Mouse (Mus musculus) MEL (cell line): Measurements from ENCODE around the gene Myo1e. TPM values are rescaled to one million over a fixed set of nuclear protein-coding genes. Genes with fewer than 3 reads are reported as not detected.

ENCODE experiments used
- DNase-seq: peaks from one replicate; pipeline ENCODE4 v3.0.0; 2011; ENCODE audit warnings: low read depth, low spot score
- H3K27ac ChIP-seq: 2 replicates; pipeline ENCODE4 v1.5.1; 2012; ENCODE audit warnings: low read depth, mild to moderate bottlenecking, control low read depth, low read length, moderate library complexity; ENCODE audit not compliant: control insufficient read depth
- H3K27me3 ChIP-seq, 2 experiments: fragments of 150-350 bp in 1 of 2; sonication (generic) in 1 of 2; 2 replicates each; pipeline ENCODE4 v1.6.1; 2012; ENCODE audit warnings: low read length in 2 of 2, mild to moderate bottlenecking in 2 of 2, improper control_type of control experiment in 1 of 2, moderate library complexity in 1 of 2; ENCODE audit not compliant: insufficient read depth in 2 of 2, control insufficient read depth in 1 of 2
- H3K36me3 ChIP-seq, 2 experiments: 2 replicates each; pipeline ENCODE4 v1.6.1; 2012 to 2014; ENCODE audit warnings: low read length in 2 of 2, improper control_type of control experiment in 1 of 2, inconsistent platforms in 1 of 2, mild to moderate bottlenecking in 1 of 2; ENCODE audit not compliant: insufficient read depth in 2 of 2, control insufficient read depth in 1 of 2
- H3K4me1 ChIP-seq, 2 experiments: fragments of 150-350 bp in 1 of 2; sonication (generic) in 1 of 2; 2 replicates each; pipeline ENCODE4 v1.6.1; 2012; ENCODE audit warnings: low read length in 2 of 2, improper control_type of control experiment in 1 of 2, mild to moderate bottlenecking in 1 of 2; ENCODE audit not compliant: insufficient read depth in 2 of 2, control insufficient read depth in 1 of 2
- H3K4me3 ChIP-seq, 2 experiments: fragments of 150-350 bp in 1 of 2; sonication (generic) in 1 of 2; 2 replicates each; pipeline ENCODE4 v1.5.1; 2012; ENCODE audit warnings: low read depth in 2 of 2, low read length in 2 of 2, mild to moderate bottlenecking in 2 of 2, moderate library complexity in 2 of 2, control low read depth in 1 of 2, improper control_type of control experiment in 1 of 2; ENCODE audit not compliant: control insufficient read depth in 1 of 2, insufficient read depth in 1 of 2
- H3K79me2 ChIP-seq: 2 replicates; pipeline ENCODE4 v1.6.1; 2012; ENCODE audit warnings: mild to moderate bottlenecking, low read length, moderate library complexity; ENCODE audit not compliant: control insufficient read depth, poor library complexity, insufficient read depth
- H3K9ac ChIP-seq: 2 replicates; pipeline ENCODE4 v1.6.1; 2012; ENCODE audit warnings: low read depth, mild to moderate bottlenecking, control low read depth, low read length, moderate library complexity; ENCODE audit not compliant: control insufficient read depth, poor library complexity, severe bottlenecking
- H3K9me3 ChIP-seq: fragments of 150-350 bp; sonication (generic); replicated peaks from 2 replicates; pipeline ENCODE4 v1.6.1; 2012; ENCODE audit warnings: mild to moderate bottlenecking, low read length, improper control_type of control experiment, moderate library complexity; ENCODE audit not compliant: insufficient read depth
- BHLHE40 ChIP-seq: IDR thresholded peaks from 2 replicates; pipeline ENCODE4 v1.6.1; 2012; ENCODE audit warnings: low read depth, mild to moderate bottlenecking, inconsistent platforms, low read length, improper control_type of control experiment, borderline replicate concordance
- CHD1 ChIP-seq: IDR thresholded peaks from 2 replicates; pipeline ENCODE4 v1.6.1; 2012; ENCODE audit warnings: low read depth, mild to moderate bottlenecking, inconsistent platforms, low read length, improper control_type of control experiment
- CTCF ChIP-seq, 3 experiments: IDR thresholded peaks in 2 of 3; conservative IDR thresholded peaks in 1 of 3; 2 replicates each; pipeline ENCODE4 v1.5.1; 2011 to 2012; ENCODE audit warnings: low read length in 3 of 3, low read depth in 2 of 3, mild to moderate bottlenecking in 2 of 3, improper control_type of control experiment in 1 of 3, inconsistent platforms in 1 of 3, mixed read lengths in 1 of 3, moderate library complexity in 1 of 3; ENCODE audit not compliant: control insufficient read depth in 1 of 3, insufficient read depth in 1 of 3, poor library complexity in 1 of 3, severe bottlenecking in 1 of 3
- E2F4 ChIP-seq: IDR thresholded peaks from 2 replicates; pipeline ENCODE4 v1.6.1; 2011; ENCODE audit warnings: low read depth, low read length, improper control_type of control experiment, borderline replicate concordance
- ELF1 ChIP-seq: IDR thresholded peaks from 2 replicates; pipeline ENCODE4 v1.6.1; 2014; ENCODE audit warnings: low read depth, mild to moderate bottlenecking, inconsistent platforms, low read length, improper control_type of control experiment, moderate library complexity
- HCFC1 ChIP-seq: IDR thresholded peaks from 2 replicates; pipeline ENCODE4 v1.6.1; 2012; ENCODE audit warnings: low read depth, mild to moderate bottlenecking, inconsistent platforms, low read length, improper control_type of control experiment, moderate library complexity
- JUND ChIP-seq: IDR thresholded peaks from 2 replicates; pipeline ENCODE4 v1.6.1; 2011; ENCODE audit warnings: low read depth, mild to moderate bottlenecking, improper control_type of control experiment, low read length
- KAT2A ChIP-seq: conservative IDR thresholded peaks from 2 replicates; pipeline ENCODE4 v1.6.1; 2012; ENCODE audit warnings: low read depth, low read length, improper control_type of control experiment, inconsistent platforms
- MYC ChIP-seq: IDR thresholded peaks from 2 replicates; pipeline ENCODE4 v1.6.1; 2011; ENCODE audit warnings: low read depth, mild to moderate bottlenecking, low read length, improper control_type of control experiment, moderate library complexity
- NRF1 ChIP-seq: IDR thresholded peaks from 2 replicates; pipeline ENCODE4 v1.6.1; 2014; ENCODE audit warnings: low read depth, mild to moderate bottlenecking, inconsistent platforms, low read length, improper control_type of control experiment, moderate library complexity; ENCODE audit not compliant: poor library complexity, insufficient read depth, severe bottlenecking
- RAD21 ChIP-seq: IDR thresholded peaks from 2 replicates; pipeline ENCODE4 v1.6.1; 2011; ENCODE audit warnings: mild to moderate bottlenecking, low read depth, low read length, improper control_type of control experiment
- SIN3A ChIP-seq: IDR thresholded peaks from 2 replicates; pipeline ENCODE4 v1.6.1; 2012; ENCODE audit warnings: low read length, improper control_type of control experiment, inconsistent platforms
- SMC3 ChIP-seq: IDR thresholded peaks from 2 replicates; pipeline ENCODE4 v1.6.1; 2011; ENCODE audit warnings: low read depth, low read length, improper control_type of control experiment
- TAL1 ChIP-seq: IDR thresholded peaks from 2 replicates; pipeline ENCODE4 v1.6.1; 2012; ENCODE audit warnings: mild to moderate bottlenecking, inconsistent platforms, low read length, moderate library complexity, mixed read lengths
- TBP ChIP-seq: IDR thresholded peaks from 2 replicates; pipeline ENCODE4 v1.8.0; 2011; ENCODE audit warnings: low read depth, low read length, improper control_type of control experiment
- TCF12 ChIP-seq: IDR thresholded peaks from 2 replicates; pipeline ENCODE4 v1.6.1; 2014; ENCODE audit warnings: low read depth, mild to moderate bottlenecking, inconsistent platforms, low read length, improper control_type of control experiment, moderate library complexity
- ZC3H11A ChIP-seq: IDR thresholded peaks from 2 replicates; pipeline ENCODE4 v1.6.1; 2012; ENCODE audit warnings: low read depth, mild to moderate bottlenecking, inconsistent platforms, low read length, improper control_type of control experiment
- ZKSCAN1 ChIP-seq: IDR thresholded peaks from 2 replicates; pipeline ENCODE4 v1.6.1; 2012; ENCODE audit warnings: low read depth, mild to moderate bottlenecking, inconsistent platforms, low read length, improper control_type of control experiment, moderate library complexity
- ZNF384 ChIP-seq: IDR thresholded peaks from 2 replicates; pipeline ENCODE4 v1.6.1; 2012; ENCODE audit warnings: low read depth, mild to moderate bottlenecking, inconsistent platforms, low read length, improper control_type of control experiment
- polyA plus RNA-seq, 2 experiments: library from polyadenylated mRNA; stranded (reverse) in 1 of 2; unstranded in 1 of 2; fragments of >175 nt in 1 of 2; fragments of >200 nt in 1 of 2; gene quantifications; 2 replicates each; pipeline versions ENCODE4 v1.2.1 to v1.2.4; 2012; ENCODE audit warnings: low replicate concordance in 2 of 2, low read depth in 1 of 2; ENCODE audit not compliant: insufficient read length in 2 of 2, insufficient read depth in 1 of 2, missing spikeins in 1 of 2
- total RNA-seq: library from RNA; depleted of rRNA; stranded (reverse); fragments of 300-350 nt; gene quantifications from 2 replicates; pipeline ENCODE4 v1.2.3, GENCODE M21; 2012

The Myo1e gene
- total and polyA plus RNA-seq, 3 experiments: 4.9 to 7.8 TPM; not detected in 1

GRCm38 (mm10) chr9:70296916-70297315 lies 89.8 kb downstream of the Myo1e start:
- no peak for DNase-seq
- H3K79me2 ChIP-seq: no peaks in the 10 kb centered on the region
- no peak overlapping the region for H3K4me3 ChIP-seq
- no peaks in the 10 kb centered on the region for H3K4me1 ChIP-seq
- no peaks in the 10 kb centered on the region for H3K36me3 ChIP-seq
- no peak overlapping the region for H3K9ac ChIP-seq
- H3K9me3 ChIP-seq: no peaks in the 10 kb centered on the region
- TF ChIP-seq JUND (no peak), ZC3H11A (no peak), TAL1 (no peak), MYC (no peak), BHLHE40 (no peak), SMC3 (no peak), RAD21 (no peak), TCF12 (no peak), ZKSCAN1 (no peak), HCFC1 (no peak), ZNF384 (no peak)
- TF ChIP-seq, all 39 proteins: peak for 0
- Histone ChIP-seq H3K27ac (no peak overlapping the region), H3K27me3 (no peaks in the 10 kb centered on the region; a peak in 2 of 4 replicates)

GRCm38 (mm10) chr9:70298221-70298620 lies 91.1 kb downstream of the Myo1e start:
- Histone ChIP-seq H3K9me3 (no peaks in the 10 kb centered on the region), H3K27me3 (no peaks in the 10 kb centered on the region; a peak in 2 of 4 replicates)
- TF ChIP-seq CTCF (IDR thresholded peaks at IDR 0.05 in 2 of 3, conservative IDR thresholded peaks at IDR 0.05 in 1 of 3; ENCODE audit: control insufficient read depth in 1 of 3, insufficient read depth in 1 of 3, low read depth in 2 of 3, low read length in 3 of 3, poor library complexity in 1 of 3, severe bottlenecking in 1 of 3) (no peak), CHD1 (no peak), ELF1 (no peak), TBP (no peak), NRF1 (no peak), ZC3H11A (no peak), SIN3A (no peak), KAT2A (no peak), RAD21 (no peak), E2F4 (no peak)
- TF ChIP-seq, all 39 proteins: peak for 0
- H3K9ac ChIP-seq: no peak overlapping the region
- H3K4me1 ChIP-seq: no peaks in the 10 kb centered on the region
- no peak overlapping the region for H3K27ac ChIP-seq
- H3K36me3 ChIP-seq: no peaks in the 10 kb centered on the region
- no peaks in the 10 kb centered on the region for H3K79me2 ChIP-seq
- DNase-seq: no peak
- H3K4me3 ChIP-seq: no peak overlapping the region
